Mouse (Mus musculus): ENCODE results near the gene Cacng4.

Gene Cacng4

DNA sequence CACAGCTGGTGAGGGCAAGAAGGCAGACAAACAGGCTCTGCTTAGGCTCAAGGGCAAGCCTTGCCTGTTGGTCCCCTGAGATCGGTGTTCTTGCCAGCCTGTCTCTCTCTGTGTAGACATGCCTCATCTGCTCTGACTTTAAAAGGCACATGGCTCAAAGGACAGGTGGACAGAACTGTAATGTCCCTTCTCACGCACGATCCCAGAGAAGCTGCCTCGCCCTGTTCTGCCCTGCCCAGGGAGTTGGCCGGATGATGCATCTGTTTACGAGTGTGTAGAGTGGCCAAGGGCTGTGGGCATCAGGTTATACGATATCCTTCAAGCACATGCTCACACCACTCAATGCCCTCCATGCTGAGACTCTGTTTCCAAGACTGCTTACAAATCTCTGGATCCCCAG lies 80.0 kb downstream of the Cacng4 start:
- no peak for DNase-seq

DNA sequence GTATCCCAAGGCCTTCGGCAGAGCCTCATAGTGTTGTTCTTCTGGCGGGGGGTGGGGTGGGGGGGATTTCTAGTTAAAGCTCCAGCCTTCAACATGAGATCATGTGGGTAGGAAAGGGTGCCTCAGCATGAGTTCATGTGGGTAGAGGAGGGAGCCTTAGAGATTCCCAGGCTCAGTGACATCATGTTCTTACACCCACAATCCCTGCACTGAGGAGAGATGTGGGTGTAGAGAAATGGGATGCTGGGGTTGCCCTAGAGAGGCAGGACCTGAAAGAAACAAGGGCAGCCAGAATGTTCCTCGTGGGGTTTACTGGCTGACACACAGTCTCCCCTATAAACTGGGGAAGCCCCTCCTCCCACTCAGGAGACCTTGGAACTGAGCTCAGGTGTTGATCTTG lies 84.0 kb downstream of the Cacng4 start:
- no peak for DNase-seq

DNA sequence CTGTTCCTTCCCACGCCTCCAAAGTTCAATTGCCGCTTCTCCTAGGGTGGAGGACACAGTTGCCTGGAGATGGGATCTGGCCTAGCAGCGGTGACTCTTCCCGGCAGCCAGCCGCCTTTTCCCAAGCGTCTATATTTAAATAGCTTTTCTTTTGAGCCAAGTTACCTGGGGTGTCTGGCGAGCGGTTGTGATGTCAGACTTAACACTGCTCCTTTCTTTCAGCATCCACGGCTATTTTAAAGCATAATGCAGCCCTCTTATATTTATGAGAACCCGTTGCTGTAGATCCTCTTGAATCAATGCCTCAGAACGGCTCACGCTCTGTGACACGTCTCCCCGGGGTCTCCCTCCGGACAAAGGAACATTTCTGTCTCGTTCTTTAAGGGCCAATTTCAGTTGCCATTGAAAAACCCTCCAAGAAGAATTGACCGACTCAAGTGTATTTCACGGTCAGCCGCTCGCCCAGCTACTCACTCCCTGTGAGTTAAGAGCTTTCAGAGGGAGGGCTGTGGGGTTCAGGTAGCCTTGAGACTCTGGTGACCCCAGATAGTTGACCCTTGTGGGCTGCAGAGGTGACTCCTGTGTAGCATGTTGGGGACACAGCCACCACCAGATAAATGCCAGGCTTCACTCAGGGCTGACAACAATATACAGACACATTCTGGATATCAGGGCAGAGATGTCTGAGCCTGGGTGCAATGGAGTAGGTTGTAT lies 86.3 kb downstream of the Cacng4 start:
- DNase-seq: no peak

DNA sequence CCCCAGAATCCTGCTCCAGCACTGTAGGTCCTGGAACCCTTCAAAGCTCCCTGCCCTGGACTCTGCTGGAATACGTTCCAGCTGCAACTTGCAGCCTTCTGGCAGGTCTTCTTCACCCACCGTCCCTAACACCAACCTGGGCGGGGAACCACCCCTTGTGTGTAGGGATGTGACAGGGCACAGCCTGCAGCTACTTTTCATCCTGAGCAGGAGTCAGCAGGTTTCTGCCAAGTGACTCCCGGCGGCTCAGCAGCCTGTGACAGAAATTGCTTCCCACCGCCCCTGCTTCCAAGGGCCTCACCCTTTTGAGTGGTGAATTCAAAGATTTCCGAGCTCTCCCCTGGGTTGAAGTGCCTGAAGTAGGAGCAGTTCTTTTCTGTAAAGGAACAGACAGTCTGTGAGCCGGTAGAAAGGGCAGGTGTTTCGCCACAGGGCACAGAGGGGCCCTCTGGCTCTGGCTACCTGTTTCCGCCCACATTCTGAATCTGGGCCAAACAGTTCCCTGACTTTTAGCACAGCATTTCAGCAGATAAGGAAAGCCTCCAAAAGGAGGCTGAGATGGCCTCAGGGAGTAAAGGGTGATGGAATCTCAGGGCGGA lies 88.8 kb downstream of the Cacng4 start:
- no peak for DNase-seq

DNA sequence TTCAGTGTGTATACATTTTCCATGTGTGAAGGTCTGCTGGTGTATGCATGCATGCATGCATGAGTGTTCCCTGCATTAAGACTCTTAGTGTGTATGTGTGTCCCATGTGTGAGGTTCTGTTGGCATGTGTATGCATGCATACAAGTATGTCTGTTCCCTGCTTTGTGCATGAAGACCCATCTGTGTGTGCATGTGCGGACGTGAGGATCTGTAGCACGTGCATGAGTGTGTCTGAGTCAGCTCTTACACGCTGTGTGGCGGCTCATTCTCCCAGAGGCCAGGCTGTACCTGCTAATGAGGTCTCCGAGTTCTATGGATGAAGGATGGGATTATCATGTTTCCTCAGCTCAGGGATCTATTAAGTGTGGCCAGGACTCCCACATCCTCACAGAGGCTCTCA lies 89.3 kb downstream of the Cacng4 start:
- no peak for DNase-seq

DNA sequence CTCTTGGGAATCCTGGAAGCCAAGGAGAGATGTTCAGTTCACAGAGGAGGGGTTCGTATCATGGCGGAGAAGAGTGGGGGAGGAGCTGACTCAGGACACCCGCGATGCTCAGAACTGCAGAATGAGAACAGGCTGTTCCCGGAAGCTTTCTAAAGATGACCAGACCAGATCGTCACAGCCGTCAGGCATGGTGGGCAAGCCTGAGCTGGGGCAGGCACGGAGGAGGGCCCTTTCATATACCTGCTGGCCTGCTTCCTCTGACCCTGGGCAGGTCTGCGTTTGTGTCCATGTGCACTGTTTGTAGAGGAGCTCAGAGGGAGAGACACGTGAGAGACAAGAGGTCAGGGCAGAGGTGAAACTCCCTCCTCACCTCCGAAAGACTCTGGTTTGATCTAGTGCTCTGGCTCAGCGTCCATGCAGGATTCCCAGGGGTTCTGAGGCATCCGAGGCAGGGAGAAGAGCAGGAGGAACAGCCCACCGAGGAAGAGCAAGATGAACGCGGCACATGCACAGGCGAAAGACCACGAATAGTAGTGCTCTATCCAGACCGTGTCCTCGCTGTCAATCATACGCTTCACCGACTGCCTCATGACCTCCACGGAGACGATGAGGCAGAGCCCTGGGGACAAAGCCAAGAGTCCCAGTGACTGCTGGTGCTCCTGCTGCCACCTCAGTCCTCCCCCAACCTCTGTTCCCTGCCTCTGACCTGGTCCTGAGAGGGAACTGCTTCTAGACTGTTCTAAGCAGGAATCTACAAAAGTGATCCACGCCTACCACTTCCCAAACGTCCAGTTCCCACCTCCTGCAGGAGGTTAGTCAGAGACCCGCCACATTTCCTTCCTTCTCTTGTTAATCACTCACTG lies 90.9 kb downstream of the Cacng4 start:
- no peak for DNase-seq

DNA sequence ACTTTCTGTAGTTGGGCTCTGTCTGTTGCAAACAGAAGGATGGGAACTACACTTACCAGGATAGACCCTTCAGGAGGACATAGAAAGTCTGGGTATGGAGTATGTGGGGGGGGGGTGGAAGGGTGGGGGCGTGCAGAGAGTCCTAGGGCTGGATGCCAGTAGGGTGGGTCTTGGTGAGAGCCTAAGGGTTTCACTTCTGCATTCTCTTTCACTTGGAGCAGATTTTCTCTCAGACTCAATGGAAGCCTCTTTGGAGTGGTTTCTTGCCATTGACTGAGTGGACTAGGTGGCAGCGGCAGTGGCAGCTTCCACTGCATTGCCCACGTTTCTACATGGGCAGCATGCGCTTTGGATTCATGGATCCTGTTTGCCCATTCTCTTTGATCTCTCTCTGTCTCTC lies 94.4 kb downstream of the Cacng4 start:
- DNase-seq: no peak

DNA sequence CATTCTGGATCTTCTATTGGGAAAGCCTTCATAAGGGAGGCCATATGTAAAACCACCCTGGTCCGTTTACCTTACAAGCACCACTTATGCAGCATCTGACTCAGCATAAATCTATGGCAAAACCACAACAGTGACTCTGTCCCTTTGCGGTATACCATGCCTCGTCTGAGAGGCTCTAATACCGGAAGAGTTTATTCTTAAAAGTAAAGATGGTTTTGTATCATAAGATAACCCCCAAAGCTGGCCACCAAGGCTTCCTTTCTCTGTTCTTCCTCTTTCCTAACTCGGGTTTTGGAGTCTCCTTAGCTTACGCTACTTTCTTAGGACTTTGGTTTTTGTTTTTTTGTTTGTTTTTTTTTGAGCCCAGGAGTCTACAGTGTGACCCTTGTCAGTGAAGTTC lies 101.0 kb downstream of the Cacng4 start:
- DNase-seq: no peak

DNA sequence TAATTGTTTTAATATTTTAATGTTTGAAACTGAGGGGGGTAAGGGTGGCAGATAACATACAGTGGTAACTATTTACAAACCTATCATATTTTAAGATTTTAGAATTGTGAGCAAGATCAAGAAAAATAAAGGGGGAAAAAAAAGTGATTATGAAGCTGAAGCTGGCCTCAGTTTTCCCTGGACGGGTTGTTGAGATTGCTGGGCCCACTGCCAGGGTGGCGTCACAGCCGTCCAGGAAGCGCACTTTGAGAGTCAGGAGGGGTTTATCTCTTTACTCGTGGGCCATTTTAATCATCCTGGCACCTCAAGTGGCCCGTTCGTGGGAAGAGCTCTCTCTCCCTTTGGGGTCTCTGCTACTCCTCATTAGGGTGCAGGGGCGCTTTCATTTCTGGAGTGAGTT lies 102.8 kb downstream of the Cacng4 start:
- no peak for DNase-seq

DNA sequence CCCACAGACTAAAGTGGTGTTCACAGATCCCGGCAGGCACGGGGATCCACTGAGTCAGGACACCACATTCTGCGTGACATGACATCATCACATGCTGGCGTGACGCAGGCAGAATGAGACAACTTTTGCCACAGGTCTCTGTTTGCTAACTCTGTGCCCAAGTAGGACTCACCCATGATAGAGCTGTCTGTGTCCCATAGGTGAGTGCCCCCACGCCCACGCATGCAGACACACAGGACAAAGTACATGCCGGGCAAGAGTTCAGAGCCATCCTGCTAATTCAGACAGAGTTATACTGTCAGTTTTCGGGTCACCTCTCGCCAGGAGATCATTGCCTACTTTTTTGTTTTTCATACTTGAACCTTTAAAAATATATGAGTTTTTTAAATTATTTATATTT lies 105.9 kb downstream of the Cacng4 start:
- DNase-seq: no peak

DNA sequence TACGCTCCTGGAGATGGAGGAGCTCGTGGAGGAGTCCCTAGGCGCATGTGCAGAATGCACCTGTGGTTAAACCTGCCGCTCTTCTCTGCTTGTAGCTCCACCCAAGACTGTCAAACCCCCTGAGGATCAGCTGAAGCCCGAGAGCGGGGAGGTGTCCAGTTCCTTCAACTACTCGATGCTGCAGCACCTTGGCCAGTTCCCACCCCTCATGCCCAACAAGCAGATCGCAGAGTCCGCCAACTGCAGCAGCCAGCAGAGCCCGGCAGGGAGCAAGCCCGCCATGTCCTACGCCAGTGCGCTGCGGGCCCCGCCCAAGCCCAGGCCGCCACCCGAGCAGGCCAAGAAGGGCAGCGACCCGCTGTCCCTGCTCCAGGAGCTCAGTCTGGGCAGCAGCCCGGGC lies 108.1 kb downstream of the Cacng4 start:
- DNase-seq: no peak

DNA sequence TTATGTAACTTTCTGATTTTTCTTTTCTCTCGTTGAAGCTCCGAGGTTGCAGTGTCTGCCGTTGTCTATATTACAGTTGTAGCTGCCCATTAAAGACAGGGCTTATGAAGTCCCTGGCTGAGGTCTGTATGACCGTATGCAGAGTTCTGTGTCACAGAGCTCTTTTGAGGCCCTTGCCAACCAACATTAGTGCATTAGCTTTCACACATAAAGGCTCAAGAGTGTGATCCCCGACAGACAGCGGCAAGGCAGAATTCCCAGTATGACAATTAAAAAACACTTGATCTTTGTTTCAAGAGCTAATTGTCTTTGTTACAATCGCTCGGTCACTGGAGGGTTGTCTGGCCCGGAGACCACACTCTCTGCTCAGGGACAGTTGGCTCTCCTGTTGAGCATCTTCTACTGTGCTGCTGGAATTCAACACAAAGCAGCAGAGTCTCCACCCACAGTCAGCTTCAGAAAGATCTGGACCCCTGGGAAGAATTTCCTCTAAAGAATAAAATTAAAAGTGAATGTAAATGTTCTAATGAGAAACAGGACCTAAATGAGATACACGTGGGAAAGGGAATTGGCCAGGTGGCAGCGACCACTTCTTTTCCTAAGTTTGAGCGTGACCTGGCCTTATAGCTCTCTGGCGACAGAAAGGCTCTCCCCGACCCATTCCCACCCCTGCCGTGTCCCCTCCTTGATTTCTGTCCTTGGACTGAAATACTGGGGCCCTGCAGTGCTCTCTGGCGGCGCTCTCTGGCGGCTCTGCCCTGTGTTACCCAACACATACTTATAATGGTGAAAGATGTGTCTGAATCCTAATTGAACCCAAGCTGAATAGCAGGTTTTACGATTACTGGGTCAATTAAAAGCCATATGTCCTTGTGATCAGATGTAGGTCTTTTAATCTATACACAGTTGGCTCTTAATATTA lies 110.6 kb downstream of the Cacng4 start:
- DNase-seq: no peak

DNA sequence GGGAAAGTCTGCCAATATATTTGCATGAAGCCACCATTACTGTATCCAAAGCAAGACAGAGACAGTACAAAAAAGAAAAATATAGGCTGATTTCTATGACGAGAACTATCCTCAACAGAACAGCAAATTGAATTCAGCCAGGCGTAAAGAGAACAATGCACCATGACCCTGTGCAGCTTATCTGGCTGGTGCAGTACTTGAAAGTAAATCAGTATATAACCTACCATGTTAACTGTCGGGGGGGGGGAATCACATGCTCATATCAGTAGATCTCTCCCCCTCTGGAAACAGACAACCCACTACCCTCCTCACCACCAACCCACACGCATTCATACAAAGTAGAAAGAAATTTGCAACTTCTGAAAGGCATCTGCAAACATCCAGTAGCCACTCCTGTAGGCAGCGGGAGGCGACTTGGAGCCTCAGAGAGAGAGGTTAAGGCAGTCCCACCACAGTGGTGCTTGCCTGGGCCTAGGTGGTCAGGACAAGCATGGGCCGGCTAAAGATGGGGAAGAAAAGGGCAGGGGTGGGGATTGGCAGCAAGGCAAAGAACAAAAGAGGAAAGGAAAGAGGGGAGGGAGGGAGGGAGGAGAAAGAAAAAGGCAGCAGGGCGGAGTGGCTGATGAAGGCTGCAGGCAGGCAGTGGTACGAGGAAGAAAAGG lies 111.5 kb downstream of the Cacng4 start:
- no peak for DNase-seq

Measured in B cell, adult 2 months (primary cell).